Mouse (Mus musculus) ES-Bruce4 (cell line): ENCODE measurements around the gene Ebi3.

Experiments
- CTCF ChIP-seq: IDR thresholded peaks from one replicate; pipeline ENCODE4 v1.8.1; 2011; ENCODE audit warnings: low read depth, low read length
- POLR2A ChIP-seq: IDR thresholded peaks from one replicate; pipeline ENCODE4 v1.8.1; 2011; ENCODE audit warnings: low read length; ENCODE audit not compliant: insufficient read depth

DNA sequence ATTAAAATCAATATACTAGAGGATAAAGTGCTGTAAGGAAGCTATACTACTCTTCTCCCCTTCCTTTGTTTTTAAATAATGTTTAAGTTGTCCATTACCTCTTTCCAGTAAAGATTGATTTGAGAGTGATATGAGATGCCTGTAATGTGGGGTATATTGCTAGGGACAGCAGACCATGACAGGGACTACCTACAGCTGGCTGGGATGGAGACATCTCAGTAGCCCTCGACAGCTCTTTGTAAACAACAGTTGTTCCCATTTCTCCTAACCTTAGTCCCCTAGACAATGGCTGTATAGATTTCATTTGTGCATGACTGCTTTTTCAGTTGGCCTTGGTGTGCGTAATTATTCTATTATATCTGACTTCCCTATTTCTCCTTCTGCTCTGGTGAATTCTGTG, 49.4 kb upstream of the Ebi3 start:
- TF ChIP-seq POLR2A (no peak), CTCF (no peak)
